Mouse (Mus musculus) thymus, postnatal 0 days (tissue): ENCODE results near the gene Defb33. TPM values are rescaled to one million over a fixed set of nuclear protein-coding genes. Genes with fewer than 3 reads are reported as not detected.

ENCODE experiments used
- DNase-seq: peaks from one replicate; pipeline ENCODE4 v3.0.0-alpha.2; 2015; ENCODE audit warnings: low spot score
- polyA plus RNA-seq: library from polyadenylated mRNA; unstranded; fragments of >200 nt; fragmentation: Nextera tagmentation; extraction: Ambion mirVana; gene quantifications from 2 replicates; pipeline ENCODE4 v1.2.1, GENCODE M21; 2015

Gene Defb33
- polyA plus RNA-seq: not detected in 2 replicates

DNA sequence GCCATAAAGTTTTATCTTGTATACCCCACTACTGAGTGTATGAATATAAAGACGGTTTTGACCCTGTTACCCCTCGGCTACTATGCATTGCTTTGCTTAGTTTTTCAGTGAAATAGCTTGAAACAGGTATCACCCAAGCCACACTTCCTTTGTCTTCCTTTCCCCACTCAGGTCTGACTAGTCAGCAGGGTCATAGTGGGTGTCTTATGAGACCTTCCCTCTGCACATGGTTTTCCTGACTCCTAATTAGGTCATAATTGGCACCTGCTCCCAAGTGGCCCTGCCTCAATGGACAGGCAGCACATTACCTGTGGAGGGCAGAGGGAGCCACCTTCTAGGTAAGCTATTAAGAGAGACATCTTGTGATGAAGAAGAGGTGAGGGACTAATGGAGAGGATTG lies at the start of gene Defb33:
Gene Defb33, plus strand, starts transcription at position 301 of the 400 bp plus-strand sequence.
- no peak for DNase-seq

DNA sequence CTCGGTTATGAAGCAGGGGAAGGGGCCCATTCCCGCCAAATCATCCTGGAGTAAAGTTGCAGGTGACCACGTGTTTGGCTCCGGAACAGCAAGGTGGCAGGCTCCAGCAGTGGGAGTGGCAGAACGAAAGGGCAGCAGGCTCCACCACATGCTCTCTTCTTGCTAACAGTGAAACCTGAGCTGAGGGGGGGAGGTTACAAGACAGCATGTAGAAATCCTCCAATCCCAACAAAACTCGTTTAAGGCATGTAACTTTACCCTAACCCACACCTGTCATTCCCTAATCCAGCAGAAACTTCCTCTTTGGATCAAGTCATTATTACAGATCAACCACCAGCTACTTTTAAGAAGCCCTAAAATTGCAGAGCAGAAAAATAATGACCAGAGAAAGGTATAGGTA lies 17.9 kb upstream of the Defb33 start:
- no peak for DNase-seq

DNA sequence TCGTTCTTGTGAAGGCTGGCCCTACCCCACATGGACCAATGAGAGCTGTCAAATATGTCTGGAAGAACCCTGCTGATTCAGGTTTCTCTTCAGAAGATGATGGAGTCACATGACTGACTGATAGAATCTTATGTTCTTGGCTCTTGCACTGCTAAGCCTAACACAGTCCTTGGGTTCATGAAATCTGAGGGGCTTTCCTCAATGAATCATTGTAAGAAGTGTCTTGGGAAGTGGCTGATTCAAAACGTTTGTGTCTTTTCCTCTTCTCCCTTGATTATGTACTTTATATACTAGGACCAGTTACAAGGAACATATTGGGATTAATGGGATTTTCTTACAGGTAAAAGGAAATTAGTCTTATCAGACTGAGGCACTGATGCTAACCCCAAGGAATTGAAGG lies 10.1 kb downstream of the Defb33 start, which contains the start of gene Gm15056:
Gene Gm15056, minus strand, starts transcription at position 101 of the 400 bp plus-strand sequence.
- no peak for DNase-seq

DNA sequence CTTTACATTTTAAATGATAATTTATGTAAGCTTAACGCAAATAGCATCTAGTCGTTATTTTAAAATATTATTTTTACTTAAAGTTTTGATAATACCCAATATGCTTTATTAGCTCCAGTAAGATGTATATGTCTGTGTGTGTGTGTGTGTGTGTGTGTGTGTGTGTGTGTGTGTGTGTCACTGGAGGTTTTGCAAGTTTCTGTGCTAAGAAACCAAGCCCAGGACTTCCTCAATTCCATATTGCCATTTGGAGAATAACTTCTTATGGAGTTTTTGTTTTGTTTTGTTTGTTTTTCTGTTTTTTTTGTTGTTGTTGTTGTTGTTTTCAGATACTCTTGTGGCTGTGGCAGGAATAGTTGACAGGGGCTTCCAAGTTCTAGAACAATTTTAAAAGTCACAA lies 14.7 kb downstream of the Defb33 start:
- no peak for DNase-seq

DNA sequence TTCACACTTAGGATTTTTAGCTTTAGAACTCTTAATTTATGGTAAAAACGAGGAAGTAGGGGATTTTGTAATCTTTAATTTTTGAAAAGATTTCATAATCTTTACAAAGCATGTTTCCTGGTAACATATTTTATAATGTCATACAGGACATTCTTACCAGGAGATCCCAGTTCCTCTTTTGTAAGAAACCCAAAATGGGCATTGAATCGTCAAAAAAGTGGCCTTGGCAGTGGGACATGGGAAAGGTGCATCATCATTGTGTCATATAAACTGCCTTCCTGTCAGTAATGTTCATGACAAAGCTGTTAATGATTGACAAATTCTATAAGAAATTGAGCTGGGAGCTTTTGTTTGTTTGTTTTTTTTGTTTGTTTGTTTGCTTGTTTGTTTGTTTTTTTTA lies 15.8 kb downstream of the Defb33 start:
- no peak for DNase-seq

DNA sequence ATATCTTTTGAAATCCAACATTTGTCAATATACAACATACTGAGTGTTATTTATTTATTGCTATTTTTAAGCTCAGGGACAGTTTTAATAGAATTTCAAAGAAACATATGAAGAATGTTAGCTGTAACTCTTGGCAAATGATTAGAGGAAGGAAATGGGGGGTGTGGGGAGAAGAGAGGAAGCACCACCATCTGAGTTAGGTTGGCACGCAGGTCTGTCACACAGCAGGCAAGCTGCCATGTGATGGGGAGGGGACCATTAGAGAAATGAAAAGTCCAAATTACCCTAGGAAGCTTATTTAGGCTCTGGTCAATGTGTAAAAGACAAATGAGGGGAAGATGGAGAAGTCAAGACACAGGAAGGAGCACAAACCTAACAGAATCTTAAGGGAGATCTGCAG lies 19.8 kb downstream of the Defb33 start:
- DNase-seq: no peak

DNA sequence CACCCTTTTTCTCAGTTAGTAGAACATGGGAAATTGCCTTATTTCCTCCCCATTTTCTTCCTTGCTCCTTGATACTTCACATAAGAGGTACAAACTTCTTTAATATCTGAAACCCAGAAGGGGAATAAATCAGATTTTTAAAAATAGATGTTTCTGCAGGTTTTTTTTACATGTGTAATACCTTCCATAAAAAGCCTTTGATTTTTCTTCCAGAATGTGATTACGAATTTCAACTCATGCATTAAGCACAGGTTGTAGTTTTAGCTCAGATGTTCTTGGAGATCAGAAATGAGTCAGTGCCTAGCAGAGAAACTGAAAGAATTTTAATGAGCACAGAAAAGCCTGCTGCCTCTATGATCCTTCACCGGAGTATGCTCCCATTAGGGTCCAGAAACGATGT lies 29.5 kb downstream of the Defb33 start, which contains the start of gene Gm6040:
Gene Gm6040, minus strand, starts transcription at position 101 of the 400 bp plus-strand sequence.
- DNase-seq: no peak

DNA sequence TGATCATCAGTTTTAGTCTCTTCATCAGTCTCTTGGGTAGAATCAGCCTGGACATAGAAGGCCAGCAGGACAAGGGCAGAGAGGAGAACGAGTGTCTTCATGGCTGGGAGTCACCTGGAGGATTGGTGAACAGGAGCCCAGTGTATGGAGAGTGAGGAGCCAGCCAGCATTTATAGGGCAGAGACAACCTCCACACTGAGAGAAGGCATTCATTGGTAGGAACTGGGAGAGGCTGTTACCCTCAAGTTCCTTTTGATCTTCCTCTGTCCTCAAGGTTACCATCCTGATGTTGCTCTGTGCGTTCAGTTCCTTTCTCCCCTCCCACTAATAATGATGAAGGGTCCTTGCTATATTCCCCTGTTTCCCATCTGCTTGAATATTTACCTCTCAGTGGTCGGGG lies 52.1 kb downstream of the Defb33 start, which contains the start of gene AY761185:
Gene AY761185, minus strand, starts transcription at position 101 of the 400 bp plus-strand sequence.
- DNase-seq: no peak

Other genes starting within 250 kb of the Defb33 start
- gene Gm15056, start 10.0 kb downstream of the Defb33 start, polyA plus RNA-seq: 0.55 and 0.82 TPM in 2 replicates
- not detected in 2 replicates for gene Gm6040, start 29.4 kb downstream of the Defb33 start, polyA plus RNA-seq
- not detected in 2 replicates for gene AY761185, start 52.0 kb downstream of the Defb33 start, polyA plus RNA-seq
- 1.2 and 1.4 TPM in 2 replicates for gene Defa21, start 132.9 kb downstream of the Defb33 start, polyA plus RNA-seq
- gene Defa23, start 162.4 kb downstream of the Defb33 start, polyA plus RNA-seq: not detected in 2 replicates
- not detected in 2 replicates for gene Defa35, start 172.4 kb downstream of the Defb33 start, polyA plus RNA-seq
- gene Defa25, start 191.8 kb downstream of the Defb33 start, polyA plus RNA-seq: not detected in 2 replicates
- gene Gm14851, start 203.4 kb downstream of the Defb33 start, polyA plus RNA-seq: 0.77 TPM in 1 of 2 replicates, not detected in the other
- gene Defa30, start 242.0 kb downstream of the Defb33 start, polyA plus RNA-seq: not detected in 2 replicates